Mouse (Mus musculus): ENCODE measurements around the gene Pycr1. TPM values are rescaled to one million over a fixed set of nuclear protein-coding genes. Genes with fewer than 3 reads are reported as not detected.

The Pycr1 gene
- polyA plus RNA-seq (2014; fragmentation: Nextera tagmentation; extraction: Ambion mirVana): 31.8 and 33.8 TPM in 2 replicates

DNA sequence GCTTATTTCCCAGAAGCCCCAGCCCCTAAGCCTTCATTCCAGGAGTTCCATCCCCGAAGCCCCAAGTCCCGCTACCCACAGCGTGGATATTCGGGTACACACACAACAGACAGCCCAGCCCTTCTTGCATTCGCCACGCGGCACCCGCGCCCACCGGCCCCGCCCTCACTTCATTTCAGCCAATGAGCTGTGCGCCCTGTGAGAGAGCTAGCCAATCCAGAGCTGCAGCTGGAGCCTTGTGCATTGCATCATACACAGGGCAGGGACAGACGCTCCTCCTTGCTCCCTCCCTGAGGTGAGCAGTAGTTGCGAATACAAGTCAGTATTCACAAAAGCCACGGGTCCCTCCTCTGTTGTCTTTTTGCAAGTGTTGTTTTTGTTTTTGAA is at the start of gene Pycr1:
Gene Pycr1, minus strand, starts transcription at position 169 of the 387 bp plus-strand sequence.
- H3K4me1 ChIP-seq (ENCODE audit: control insufficient read depth, insufficient read depth, low read length): peaks cover 16% of the 10 kb centered on the region
- ATAC-seq (ENCODE audit: insufficient read depth, low FRiP score, low TSS enrichment) (peak; percentile 100), DNase-seq (ENCODE audit: low spot score) (peak; percentile 92)
- H3K9ac ChIP-seq (ENCODE audit: low read length): peak within 1 kb of the TSS; percentile 68
- H3K4me2 ChIP-seq (ENCODE audit: low read depth): peak within 1 kb of the TSS; percentile 84
- under 1% methylated on average over 15 of the region's 15 CpGs for WGBS
- peak within 1 kb of the TSS; percentile 46 for H3K4me3 ChIP-seq (ENCODE audit: low read depth, low read length)
- no peaks in the 10 kb centered on the region; the same call in 1 of the 2 replicates for H3K36me3 ChIP-seq (ENCODE audit: control insufficient read depth, insufficient read depth, low read length)
- H3K27ac ChIP-seq (ENCODE audit: low read depth, low read length): no peak within 1 kb of the TSS
- no peaks in the 10 kb centered on the region for H3K27me3 ChIP-seq (ENCODE audit: control insufficient read depth, insufficient read depth, low read length)
- no peaks in the 10 kb centered on the region for H3K9me3 ChIP-seq (ENCODE audit: control insufficient read depth, low read length)

DNA sequence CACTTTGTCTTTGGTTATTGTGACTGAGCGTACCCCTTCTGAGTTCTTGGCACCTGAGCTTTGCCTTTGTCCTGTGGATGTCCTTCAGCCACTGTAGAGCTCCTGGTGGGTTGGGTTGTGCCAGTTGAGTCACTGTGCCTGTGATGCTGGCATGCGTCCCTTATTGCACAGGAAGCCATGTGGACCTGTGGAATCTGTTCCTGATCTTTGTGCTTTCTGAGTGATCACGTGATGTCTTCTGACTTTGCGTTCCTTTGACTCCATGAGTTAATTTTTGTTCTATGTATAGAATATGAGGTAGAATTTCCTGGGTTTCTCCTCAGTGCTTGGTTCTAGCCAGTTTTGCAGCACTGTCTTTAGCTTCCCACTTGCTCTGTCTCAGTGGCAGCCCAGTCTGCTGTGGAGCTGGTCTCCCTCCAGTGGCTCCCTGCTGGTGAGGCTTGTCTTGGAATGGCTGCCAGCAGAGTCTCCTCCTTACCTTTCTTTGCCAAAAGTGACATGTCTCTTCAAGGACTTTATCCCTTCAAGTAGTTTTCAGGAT is 49.0 kb upstream of the Pycr1 start:
- Histone ChIP-seq H3K27ac (ENCODE audit: low read depth, low read length) (no peak overlapping the region), H3K27me3 (ENCODE audit: control insufficient read depth, insufficient read depth, low read length) (no peaks in the 10 kb centered on the region), H3K4me3 (ENCODE audit: low read depth, low read length) (no peak overlapping the region), H3K36me3 (ENCODE audit: control insufficient read depth, insufficient read depth, low read length) (peaks cover 11% of the 10 kb centered on the region), H3K9ac (ENCODE audit: low read length) (no peak overlapping the region), H3K4me2 (ENCODE audit: low read depth) (no peak overlapping the region), H3K4me1 (ENCODE audit: control insufficient read depth, insufficient read depth, low read length) (peaks cover 17% of the 10 kb centered on the region), H3K9me3 (ENCODE audit: control insufficient read depth, low read length) (no peaks in the 10 kb centered on the region)
- DNase-seq (ENCODE audit: low spot score) (no peak), ATAC-seq (ENCODE audit: insufficient read depth, low FRiP score, low TSS enrichment) (no peak)
- 94% methylated on average over 4 of the region's 4 CpGs for WGBS

DNA sequence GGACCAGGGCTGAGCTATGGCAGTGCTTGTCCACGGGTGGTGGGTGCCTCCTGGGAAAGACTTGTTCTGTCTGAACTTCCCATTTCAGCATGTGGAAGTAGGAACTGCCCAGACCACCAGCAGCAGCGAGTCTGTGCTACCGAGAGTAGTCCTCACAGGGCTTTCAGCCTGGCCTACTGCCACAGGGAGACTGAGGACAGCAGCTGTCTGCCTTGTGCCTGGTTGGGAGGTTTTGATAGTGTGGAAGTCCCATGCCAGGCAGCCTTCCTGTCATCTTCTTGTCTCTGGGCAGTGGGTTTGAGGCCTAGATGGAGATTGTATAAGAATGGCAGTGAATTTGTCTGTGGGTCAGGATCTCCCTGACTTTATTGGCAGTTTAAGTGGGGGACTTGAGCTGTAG is 45.8 kb upstream of the Pycr1 start:
- Histone ChIP-seq H3K9ac (ENCODE audit: low read length) (no peak overlapping the region), H3K4me3 (ENCODE audit: low read depth, low read length) (no peak overlapping the region)
- 88% methylated on average over 3 of the region's 3 CpGs for WGBS

DNA sequence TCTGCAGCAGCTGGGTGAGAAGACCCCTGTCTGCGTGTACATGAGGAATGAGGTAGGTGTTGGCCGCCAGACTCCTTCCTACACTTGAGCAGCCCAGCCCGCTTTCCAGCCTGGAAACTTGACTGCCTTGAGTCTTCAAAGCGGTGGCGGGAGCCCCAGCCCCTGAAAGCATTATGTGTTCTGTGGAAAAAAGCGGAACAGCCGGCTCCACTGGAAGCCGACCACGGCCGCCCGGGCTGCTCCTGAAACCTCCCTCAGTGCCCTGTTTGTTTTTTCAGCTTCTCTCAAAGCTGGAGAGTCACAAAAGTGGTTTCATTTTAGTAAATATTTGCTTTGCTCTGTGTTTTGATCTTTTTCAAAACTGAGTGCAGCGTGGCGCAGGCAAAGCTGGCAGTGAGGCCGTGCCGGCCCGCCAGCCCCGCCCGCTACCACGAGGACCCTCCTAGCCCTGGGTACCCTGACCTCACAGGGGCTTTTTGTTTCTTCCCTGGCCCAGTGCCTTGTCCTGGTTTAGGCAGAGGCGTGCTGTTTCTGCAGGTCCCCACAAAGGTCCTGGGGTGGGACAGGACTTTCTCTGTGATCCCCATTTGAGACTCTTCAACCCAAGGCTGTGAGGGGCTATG is 43.2 kb upstream of the Pycr1 start:
- H3K4me2 ChIP-seq (ENCODE audit: low read depth): no peak overlapping the region
- 70% methylated on average over 20 of the region's 20 CpGs for WGBS
- H3K9me3 ChIP-seq (ENCODE audit: control insufficient read depth, low read length): no peaks in the 10 kb centered on the region
- no peak overlapping the region for H3K4me3 ChIP-seq (ENCODE audit: low read depth, low read length)
- H3K27me3 ChIP-seq (ENCODE audit: control insufficient read depth, insufficient read depth, low read length): no peaks in the 10 kb centered on the region
- peaks cover 15% of the 10 kb centered on the region for H3K36me3 ChIP-seq (ENCODE audit: control insufficient read depth, insufficient read depth, low read length)
- H3K4me1 ChIP-seq (ENCODE audit: control insufficient read depth, insufficient read depth, low read length): 0 out of 2 replicates have a peak, but pooled peaks cover 3% of the 10 kb centered on the region
- ATAC-seq (ENCODE audit: insufficient read depth, low FRiP score, low TSS enrichment): no peak
- no peak overlapping the region for H3K27ac ChIP-seq (ENCODE audit: low read depth, low read length)
- DNase-seq (ENCODE audit: low spot score): peak; percentile 44
- H3K9ac ChIP-seq (ENCODE audit: low read length): no peak overlapping the region

More for the DNA sequence above, 45.8 kb upstream of the Pycr1 start:
- Histone ChIP-seq H3K9me3 (ENCODE audit: control insufficient read depth, low read length) (no peaks in the 10 kb centered on the region), H3K36me3 (ENCODE audit: control insufficient read depth, insufficient read depth, low read length) (peaks cover 18% of the 10 kb centered on the region), H3K27me3 (ENCODE audit: control insufficient read depth, insufficient read depth, low read length) (no peaks in the 10 kb centered on the region), H3K27ac (ENCODE audit: low read depth, low read length) (no peak overlapping the region), H3K4me1 (ENCODE audit: control insufficient read depth, insufficient read depth, low read length) (peaks cover 3% of the 10 kb centered on the region; the same call in 1 of the 2 replicates), H3K4me2 (ENCODE audit: low read depth) (no peak overlapping the region)
- DNase-seq (ENCODE audit: low spot score): no peak
- ATAC-seq (ENCODE audit: insufficient read depth, low FRiP score, low TSS enrichment): no peak

DNA sequence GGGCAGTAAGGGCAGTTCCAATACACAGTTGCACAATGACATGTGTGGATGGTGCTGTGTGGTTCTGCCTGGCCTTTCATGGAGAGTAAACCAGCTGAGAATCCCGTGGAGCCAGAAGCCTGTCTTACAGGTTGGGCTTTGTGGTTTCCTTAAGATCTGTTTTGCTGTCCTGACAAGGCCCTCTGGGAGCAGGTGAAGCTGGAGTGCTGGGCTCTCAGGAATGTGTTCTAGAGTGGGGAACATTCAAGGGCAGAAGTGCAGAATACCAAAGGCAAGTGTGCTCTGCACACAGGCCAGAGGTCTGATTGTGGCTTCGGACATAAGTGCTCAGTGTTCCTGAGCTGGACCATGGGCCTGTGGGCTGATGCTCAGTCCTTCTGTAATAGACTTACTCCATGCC is 41.1 kb upstream of the Pycr1 start:
- 89% methylated on average over 2 of the region's 2 CpGs for WGBS
- Histone ChIP-seq H3K36me3 (ENCODE audit: control insufficient read depth, insufficient read depth, low read length) (peaks cover 20% of the 10 kb centered on the region), H3K9ac (ENCODE audit: low read length) (no peak overlapping the region), H3K9me3 (ENCODE audit: control insufficient read depth, low read length) (no peaks in the 10 kb centered on the region), H3K4me1 (ENCODE audit: control insufficient read depth, insufficient read depth, low read length) (0 out of 2 replicates have a peak, but pooled peaks cover 3% of the 10 kb centered on the region), H3K4me3 (ENCODE audit: low read depth, low read length) (no peak overlapping the region), H3K27ac (ENCODE audit: low read depth, low read length) (no peak overlapping the region), H3K27me3 (ENCODE audit: control insufficient read depth, insufficient read depth, low read length) (no peaks in the 10 kb centered on the region), H3K4me2 (ENCODE audit: low read depth) (no peak overlapping the region)
- DNase-seq (ENCODE audit: low spot score): no peak
- ATAC-seq (ENCODE audit: insufficient read depth, low FRiP score, low TSS enrichment): no peak

DNA sequence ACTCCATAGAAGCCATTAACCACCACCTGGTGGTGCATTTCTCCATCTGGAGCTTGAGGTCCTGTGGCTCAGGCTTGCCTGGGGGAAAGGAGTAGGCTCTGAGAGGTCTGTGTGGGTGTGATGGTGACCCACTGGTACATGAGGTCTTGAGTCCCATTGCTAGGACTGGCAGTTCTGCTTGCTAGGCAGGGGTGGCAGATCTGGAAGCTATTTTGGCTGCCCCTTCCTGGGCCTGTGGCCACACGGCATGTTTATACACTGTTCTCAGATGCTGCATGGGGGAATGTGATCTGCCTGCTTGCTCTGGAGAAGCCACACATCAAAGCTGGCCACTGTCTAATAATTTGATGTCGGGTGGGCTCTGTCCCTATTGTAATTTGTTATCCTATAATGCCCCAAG is 40.5 kb upstream of the Pycr1 start:
- no peak overlapping the region for H3K27ac ChIP-seq (ENCODE audit: low read depth, low read length)
- DNase-seq (ENCODE audit: low spot score) (no peak), ATAC-seq (ENCODE audit: insufficient read depth, low FRiP score, low TSS enrichment) (no peak)
- H3K4me1 ChIP-seq (ENCODE audit: control insufficient read depth, insufficient read depth, low read length): 0 out of 2 replicates have a peak, but pooled peaks cover 3% of the 10 kb centered on the region
- no peak overlapping the region for H3K4me3 ChIP-seq (ENCODE audit: low read depth, low read length)
- WGBS: 91% methylated on average over 2 of the region's 2 CpGs
- no peaks in the 10 kb centered on the region for H3K9me3 ChIP-seq (ENCODE audit: control insufficient read depth, low read length)
- no peaks in the 10 kb centered on the region for H3K27me3 ChIP-seq (ENCODE audit: control insufficient read depth, insufficient read depth, low read length)
- no peak overlapping the region for H3K4me2 ChIP-seq (ENCODE audit: low read depth)
- H3K9ac ChIP-seq (ENCODE audit: low read length): no peak overlapping the region
- peaks cover 19% of the 10 kb centered on the region for H3K36me3 ChIP-seq (ENCODE audit: control insufficient read depth, insufficient read depth, low read length)

DNA sequence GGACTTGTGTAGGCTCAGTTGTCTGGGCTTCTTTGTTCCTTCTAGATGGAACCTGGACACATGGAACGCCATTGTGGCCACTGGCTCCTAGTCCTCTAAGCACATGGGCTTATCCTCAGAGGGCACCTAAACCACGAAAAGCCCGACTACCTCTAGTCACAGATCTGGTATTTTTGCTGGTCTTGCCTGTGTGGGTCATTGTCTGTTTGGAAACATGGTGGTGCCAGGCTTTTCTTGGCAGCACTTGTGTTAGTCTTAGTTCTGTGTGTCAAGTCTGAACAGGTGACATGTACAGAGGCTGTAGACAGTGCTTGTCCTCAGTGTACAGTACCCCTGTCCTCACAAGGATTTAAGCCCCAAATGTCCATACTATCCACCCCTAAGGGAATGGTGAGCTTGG is 40.0 kb upstream of the Pycr1 start:
- Histone ChIP-seq H3K9ac (ENCODE audit: low read length) (no peak overlapping the region), H3K4me1 (ENCODE audit: control insufficient read depth, insufficient read depth, low read length) (0 out of 2 replicates have a peak, but pooled peaks cover 3% of the 10 kb centered on the region), H3K27me3 (ENCODE audit: control insufficient read depth, insufficient read depth, low read length) (no peaks in the 10 kb centered on the region), H3K27ac (ENCODE audit: low read depth, low read length) (no peak overlapping the region), H3K4me3 (ENCODE audit: low read depth, low read length) (no peak overlapping the region), H3K36me3 (ENCODE audit: control insufficient read depth, insufficient read depth, low read length) (peaks cover 18% of the 10 kb centered on the region), H3K4me2 (ENCODE audit: low read depth) (no peak overlapping the region), H3K9me3 (ENCODE audit: control insufficient read depth, low read length) (no peaks in the 10 kb centered on the region)
- WGBS: 91% methylated on average over 3 of the region's 3 CpGs
- DNase-seq (ENCODE audit: low spot score) (no peak), ATAC-seq (ENCODE audit: insufficient read depth, low FRiP score, low TSS enrichment) (no peak)

DNA sequence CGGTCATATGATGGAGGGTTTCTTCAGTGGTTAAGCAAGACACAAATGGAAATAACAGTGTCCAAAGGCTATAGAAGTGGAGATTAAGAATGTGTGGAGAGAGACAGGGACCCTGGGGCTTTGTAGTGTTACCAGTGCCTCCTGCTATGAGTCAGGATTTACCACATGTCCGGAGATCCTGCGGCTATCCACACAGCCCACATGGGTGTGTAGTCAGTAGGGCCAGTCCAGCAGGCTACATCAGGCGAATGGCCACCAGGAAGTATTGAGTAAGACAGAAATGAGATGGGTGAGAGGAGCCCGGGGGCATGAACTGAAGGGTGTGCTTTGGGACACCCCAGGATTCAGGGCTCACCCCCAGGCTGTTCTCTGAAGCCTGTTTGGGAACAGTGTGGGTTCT is 39.1 kb upstream of the Pycr1 start:
- DNase-seq (ENCODE audit: low spot score): no peak
- Histone ChIP-seq H3K27ac (ENCODE audit: low read depth, low read length) (no peak overlapping the region), H3K36me3 (ENCODE audit: control insufficient read depth, insufficient read depth, low read length) (peaks cover 20% of the 10 kb centered on the region), H3K27me3 (ENCODE audit: control insufficient read depth, insufficient read depth, low read length) (no peaks in the 10 kb centered on the region), H3K9ac (ENCODE audit: low read length) (no peak overlapping the region), H3K9me3 (ENCODE audit: control insufficient read depth, low read length) (no peaks in the 10 kb centered on the region), H3K4me3 (ENCODE audit: low read depth, low read length) (no peak overlapping the region), H3K4me2 (ENCODE audit: low read depth) (no peak overlapping the region), H3K4me1 (ENCODE audit: control insufficient read depth, insufficient read depth, low read length) (0 out of 2 replicates have a peak, but pooled peaks cover 3% of the 10 kb centered on the region)
- no peak for ATAC-seq (ENCODE audit: insufficient read depth, low FRiP score, low TSS enrichment)
- WGBS: 90% methylated on average over 5 of the region's 5 CpGs

DNA sequence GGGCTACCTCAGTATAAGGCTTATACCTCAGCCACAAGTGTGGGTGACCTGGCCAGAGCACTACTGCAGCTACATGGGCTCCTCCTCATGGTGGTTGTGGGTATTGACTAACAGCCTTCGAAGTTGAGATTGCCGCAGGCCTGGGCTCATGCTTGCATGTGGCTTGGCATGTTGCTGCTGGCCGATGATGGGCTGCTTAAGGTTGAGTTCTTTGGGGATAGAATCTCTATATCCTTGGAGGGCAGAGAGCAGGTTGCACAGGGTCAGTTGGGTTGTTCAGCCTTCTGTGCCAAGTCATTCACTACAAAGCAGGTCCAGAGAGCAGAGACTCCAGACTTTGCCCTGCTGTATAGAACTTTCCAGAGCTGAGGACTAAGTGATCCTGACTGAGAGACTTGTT is 36.3 kb upstream of the Pycr1 start:
- no peaks in the 10 kb centered on the region for H3K27me3 ChIP-seq (ENCODE audit: control insufficient read depth, insufficient read depth, low read length)
- DNase-seq (ENCODE audit: low spot score): no peak
- no peaks in the 10 kb centered on the region for H3K9me3 ChIP-seq (ENCODE audit: control insufficient read depth, low read length)
- no peak overlapping the region for H3K4me2 ChIP-seq (ENCODE audit: low read depth)
- no peaks in the 10 kb centered on the region for H3K4me1 ChIP-seq (ENCODE audit: control insufficient read depth, insufficient read depth, low read length)
- peaks cover 11% of the 10 kb centered on the region for H3K36me3 ChIP-seq (ENCODE audit: control insufficient read depth, insufficient read depth, low read length)
- H3K27ac ChIP-seq (ENCODE audit: low read depth, low read length): no peak overlapping the region
- no peak overlapping the region for H3K9ac ChIP-seq (ENCODE audit: low read length)
- no peak for ATAC-seq (ENCODE audit: insufficient read depth, low FRiP score, low TSS enrichment)
- H3K4me3 ChIP-seq (ENCODE audit: low read depth, low read length): no peak overlapping the region
- 85% methylated on average over 3 of the region's 3 CpGs for WGBS

All from neural tube, embryonic 11.5 days (tissue).